Mouse (Mus musculus) kidney, adult 2 months (tissue): ENCODE data around the gene Klrb1a. TPM values are rescaled to one million over a fixed set of nuclear protein-coding genes. Genes with fewer than 3 reads are reported as not detected.

Experiments used
- DNase-seq: peaks from one replicate; pipeline ENCODE4 v3.0.0; 2021
- H3K27ac ChIP-seq: fragments of 200-500 bp; 2 replicates; pipeline ENCODE4 v1.5.1; 2012; ENCODE audit warnings: low read depth, low read length, control low read depth, inconsistent platforms; ENCODE audit not compliant: insufficient read depth
- H3K27me3 ChIP-seq: fragments of 200-500 bp; replicated peaks from 2 replicates; pipeline ENCODE4 v1.6.1; 2012; ENCODE audit warnings: mild to moderate bottlenecking, moderate library complexity, low read length, inconsistent platforms; ENCODE audit not compliant: control insufficient read depth, insufficient read depth
- H3K36me3 ChIP-seq: fragments of 200-500 bp; 2 replicates; pipeline ENCODE4 v1.6.1; 2012; ENCODE audit warnings: mild to moderate bottlenecking, moderate library complexity, low read length, inconsistent platforms; ENCODE audit not compliant: control insufficient read depth, insufficient read depth
- H3K4me1 ChIP-seq: fragments of 200-500 bp; 2 replicates; pipeline ENCODE4 v1.6.1; 2011; ENCODE audit warnings: low read length; ENCODE audit not compliant: control insufficient read depth, insufficient read depth
- H3K4me3 ChIP-seq: fragments of 200-500 bp; 2 replicates; pipeline ENCODE4 v1.5.1; 2011; ENCODE audit warnings: mild to moderate bottlenecking, low read depth, low read length, control low read depth; ENCODE audit not compliant: insufficient read depth
- CTCF ChIP-seq: fragments of 200-500 bp; conservative IDR thresholded peaks from 2 replicates; pipeline ENCODE4 v1.5.1; 2011; ENCODE audit warnings: low read depth, mild to moderate bottlenecking, control low read depth, low read length, moderate library complexity, mixed read lengths; ENCODE audit not compliant: insufficient read depth, insufficient read length
- POLR2A ChIP-seq: fragments of 200-500 bp; IDR thresholded peaks from one replicate; pipeline ENCODE4 v1.6.1; 2011; ENCODE audit warnings: low read depth, low read length, control low read depth
- whole genome bisulfite sequencing: fragments of 180-500 bp; shearing (Covaris S2); methylation state at CpG from one replicate; pipeline ENCODE4 v1.1.7; 2018; 5-methylcytosine and 5-hydroxymethylcytosine counted together
- polyA plus RNA-seq: library from polyadenylated mRNA; depleted of rRNA; stranded (reverse); fragments of >200 nt; gene quantifications from 2 replicates; pipeline ENCODE4 v1.2.3, GENCODE M21; 2012; rRNA removed

Klrb1a gene
- polyA plus RNA-seq, 1 experiment: 0.20 TPM

DNA sequence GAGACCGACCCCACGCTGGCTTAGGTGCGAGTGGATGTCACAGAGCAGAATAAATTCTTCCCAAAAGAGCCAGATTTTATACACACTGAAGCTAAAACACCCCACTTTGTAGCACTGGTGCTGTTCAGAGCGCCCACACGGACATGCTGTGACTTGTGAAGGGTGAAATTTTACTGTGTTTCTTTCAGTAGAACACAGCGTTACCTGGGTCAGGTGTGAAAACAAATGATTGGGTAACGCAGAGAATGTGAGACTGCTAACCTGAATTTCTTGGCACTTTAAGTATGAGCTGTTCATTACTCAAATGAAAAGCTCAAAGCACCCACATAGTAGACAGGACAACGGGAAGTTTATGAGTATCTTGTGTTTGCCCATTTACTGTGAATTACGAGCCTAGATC is 46.0 kb downstream of the Klrb1a start:
- 69% methylated on average over 9 of the region's 9 CpGs for WGBS
- H3K27me3 ChIP-seq: no peaks in the 10 kb centered on the region
- DNase-seq: no peak
- no peak overlapping the region for H3K4me3 ChIP-seq
- 0 out of 2 replicates have a peak, but pooled peaks cover 3% of the 10 kb centered on the region for H3K4me1 ChIP-seq
- no peak overlapping the region for H3K27ac ChIP-seq
- TF ChIP-seq CTCF: no peak
- no peak for TF ChIP-seq POLR2A
- H3K36me3 ChIP-seq: no peaks in the 10 kb centered on the region

DNA sequence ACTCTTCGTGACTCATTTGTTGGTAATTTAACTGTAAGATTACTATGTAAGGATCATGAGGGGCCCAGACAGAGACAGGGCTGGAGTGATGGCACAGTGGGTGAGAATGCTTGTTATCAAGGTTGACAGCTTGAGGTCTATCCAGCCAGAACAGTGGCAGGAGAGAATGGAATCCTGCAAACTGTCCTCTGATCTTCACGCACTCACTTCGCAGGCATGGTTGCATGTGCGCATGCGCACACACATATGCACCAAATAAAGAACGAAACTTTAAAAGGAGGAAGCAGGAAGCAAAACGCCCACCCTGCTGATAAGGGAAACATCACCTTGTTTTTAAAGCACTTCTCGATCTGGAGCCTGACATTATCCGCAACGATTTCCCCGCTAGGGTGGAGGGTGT is 56.7 kb downstream of the Klrb1a start:
- Histone ChIP-seq H3K4me3 (no peak overlapping the region), H3K4me1 (no peaks in the 10 kb centered on the region), H3K36me3 (no peaks in the 10 kb centered on the region), H3K27ac (no peak overlapping the region), H3K27me3 (no peaks in the 10 kb centered on the region)
- no peak for TF ChIP-seq POLR2A
- no peak for TF ChIP-seq CTCF
- WGBS: 93% methylated on average over 11 of the region's 11 CpGs
- DNase-seq: no peak

Other genes with a start within 250 kb of the Klrb1a start
- not detected in 2 replicates for gene Tex52, start 248.1 kb downstream of the Klrb1a start, polyA plus RNA-seq
- gene Gm44596, start 248.0 kb downstream of the Klrb1a start, polyA plus RNA-seq: not detected in 2 replicates
- gene Nrip2, start 224.2 kb downstream of the Klrb1a start, polyA plus RNA-seq: 4.9 and 6.5 TPM in 2 replicates
- 19.0 and 23.5 TPM in 2 replicates for gene Itfg2, start 198.6 kb downstream of the Klrb1a start, polyA plus RNA-seq
- gene Fkbp4, start 184.9 kb downstream of the Klrb1a start, polyA plus RNA-seq: 163 and 166 TPM in 2 replicates
- 0.05 and 0.23 TPM in 2 replicates for gene Pzp, start 96.8 kb downstream of the Klrb1a start, polyA plus RNA-seq
- not detected in 2 replicates for gene A2ml1, start 41.9 kb downstream of the Klrb1a start, polyA plus RNA-seq
- gene Clec2h, start 38.9 kb upstream of the Klrb1a start, polyA plus RNA-seq: 43.8 and 53.2 TPM in 2 replicates
- not detected in 2 replicates for gene Klrb1, start 99.5 kb upstream of the Klrb1a start, polyA plus RNA-seq
- 0.15 and 0.31 TPM in 2 replicates for gene Klrb1c, start 165.7 kb upstream of the Klrb1a start, polyA plus RNA-seq
- gene Gm44511, start 202.8 kb upstream of the Klrb1a start, polyA plus RNA-seq: 0.23 TPM in 1 of 2 replicates, not detected in the other
- gene Klrb1b, start 202.8 kb upstream of the Klrb1a start, polyA plus RNA-seq: 0.03 and 0.11 TPM in 2 replicates